Mouse (Mus musculus): ENCODE results near the gene Hoxb5. TPM values are rescaled to one million over a fixed set of nuclear protein-coding genes. Genes with fewer than 3 reads are reported as not detected.

The Hoxb5 gene
- polyA plus RNA-seq, 1 experiment: not detected

- Histone ChIP-seq H3K4me3 (ENCODE audit: insufficient read depth, low read length) (no peak overlapping the region), H3K4me1 (ENCODE audit: control insufficient read depth, insufficient read depth, low read length) (no peaks in the 10 kb centered on the region), H3K27ac (ENCODE audit: insufficient read depth, low read depth, low read length) (no peak overlapping the region)
- no peak for TF ChIP-seq CTCF (IDR thresholded peaks at IDR 0.05; ENCODE audit: low read depth, low read length)
- no peak for TF ChIP-seq POLR2A (IDR thresholded peaks at IDR 0.05; ENCODE audit: borderline replicate concordance, low read depth, low read length)
These were observed 30.8 kb downstream of the Hoxb5 start for GRCm38 (mm10) chr11:96334002-96334364.

GRCm38 (mm10) chr11:96334998-96335397 is 31.9 kb downstream of the Hoxb5 start:
- no peak for TF ChIP-seq POLR2A (IDR thresholded peaks at IDR 0.05; ENCODE audit: borderline replicate concordance, low read depth, low read length)
- TF ChIP-seq CTCF (IDR thresholded peaks at IDR 0.05; ENCODE audit: low read depth, low read length): no peak
- no peak overlapping the region for H3K27ac ChIP-seq (ENCODE audit: insufficient read depth, low read depth, low read length)
- no peaks in the 10 kb centered on the region for H3K4me1 ChIP-seq (ENCODE audit: control insufficient read depth, insufficient read depth, low read length)
- H3K4me3 ChIP-seq (ENCODE audit: insufficient read depth, low read length): no peak overlapping the region

- TF ChIP-seq CTCF (IDR thresholded peaks at IDR 0.05; ENCODE audit: low read depth, low read length) (no peak), POLR2A (IDR thresholded peaks at IDR 0.05; ENCODE audit: borderline replicate concordance, low read depth, low read length) (no peak)
These were observed 33.5 kb downstream of the Hoxb5 start for GRCm38 (mm10) chr11:96336597-96336996.

GRCm38 (mm10) chr11:96337026-96337425 is 33.9 kb downstream of the Hoxb5 start:
- H3K27ac ChIP-seq (ENCODE audit: insufficient read depth, low read depth, low read length): no peak overlapping the region
- no peaks in the 10 kb centered on the region for H3K4me1 ChIP-seq (ENCODE audit: control insufficient read depth, insufficient read depth, low read length)
- H3K4me3 ChIP-seq (ENCODE audit: insufficient read depth, low read length): no peak overlapping the region
- TF ChIP-seq POLR2A (IDR thresholded peaks at IDR 0.05; ENCODE audit: borderline replicate concordance, low read depth, low read length) (no peak), CTCF (IDR thresholded peaks at IDR 0.05; ENCODE audit: low read depth, low read length) (no peak)

More at GRCm38 (mm10) chr11:96336597-96336996, 33.5 kb downstream of the Hoxb5 start:
- Histone ChIP-seq H3K27ac (ENCODE audit: insufficient read depth, low read depth, low read length) (no peak overlapping the region), H3K4me1 (ENCODE audit: control insufficient read depth, insufficient read depth, low read length) (no peaks in the 10 kb centered on the region), H3K4me3 (ENCODE audit: insufficient read depth, low read length) (no peak overlapping the region)

- Histone ChIP-seq H3K27ac (ENCODE audit: insufficient read depth, low read depth, low read length) (no peak overlapping the region), H3K4me1 (ENCODE audit: control insufficient read depth, insufficient read depth, low read length) (no peaks in the 10 kb centered on the region), H3K4me3 (ENCODE audit: insufficient read depth, low read length) (no peak overlapping the region)
- no peak for TF ChIP-seq CTCF (IDR thresholded peaks at IDR 0.05; ENCODE audit: low read depth, low read length)
- no peak for TF ChIP-seq POLR2A (IDR thresholded peaks at IDR 0.05; ENCODE audit: borderline replicate concordance, low read depth, low read length)
These were observed 36.1 kb downstream of the Hoxb5 start for GRCm38 (mm10) chr11:96338957-96339855.

GRCm38 (mm10) chr11:96340698-96341365 is 37.7 kb downstream of the Hoxb5 start:
- H3K4me1 ChIP-seq (ENCODE audit: control insufficient read depth, insufficient read depth, low read length): no peaks in the 10 kb centered on the region
- H3K27ac ChIP-seq (ENCODE audit: insufficient read depth, low read depth, low read length): no peak overlapping the region
- no peak overlapping the region for H3K4me3 ChIP-seq (ENCODE audit: insufficient read depth, low read length)
- TF ChIP-seq POLR2A (IDR thresholded peaks at IDR 0.05; ENCODE audit: borderline replicate concordance, low read depth, low read length) (no peak), CTCF (IDR thresholded peaks at IDR 0.05; ENCODE audit: low read depth, low read length) (no peak)

GRCm38 (mm10) chr11:96341701-96342575 is 38.8 kb downstream of the Hoxb5 start:
- TF ChIP-seq POLR2A (IDR thresholded peaks at IDR 0.05; ENCODE audit: borderline replicate concordance, low read depth, low read length) (no peak), CTCF (IDR thresholded peaks at IDR 0.05; ENCODE audit: low read depth, low read length) (no peak)
- Histone ChIP-seq H3K4me1 (ENCODE audit: control insufficient read depth, insufficient read depth, low read length) (no peaks in the 10 kb centered on the region), H3K4me3 (ENCODE audit: insufficient read depth, low read length) (no peak overlapping the region), H3K27ac (ENCODE audit: insufficient read depth, low read depth, low read length) (no peak overlapping the region)

- H3K4me3 ChIP-seq (ENCODE audit: insufficient read depth, low read length): no peak overlapping the region
- TF ChIP-seq CTCF (IDR thresholded peaks at IDR 0.05; ENCODE audit: low read depth, low read length) (no peak), POLR2A (IDR thresholded peaks at IDR 0.05; ENCODE audit: borderline replicate concordance, low read depth, low read length) (no peak)
- H3K27ac ChIP-seq (ENCODE audit: insufficient read depth, low read depth, low read length): no peak overlapping the region
- no peaks in the 10 kb centered on the region for H3K4me1 ChIP-seq (ENCODE audit: control insufficient read depth, insufficient read depth, low read length)
These were observed 39.4 kb downstream of the Hoxb5 start for GRCm38 (mm10) chr11:96342576-96342930.

GRCm38 (mm10) chr11:96343206-96343745 is 40.1 kb downstream of the Hoxb5 start:
- H3K4me1 ChIP-seq (ENCODE audit: control insufficient read depth, insufficient read depth, low read length): no peaks in the 10 kb centered on the region
- TF ChIP-seq POLR2A (IDR thresholded peaks at IDR 0.05; ENCODE audit: borderline replicate concordance, low read depth, low read length) (no peak), CTCF (IDR thresholded peaks at IDR 0.05; ENCODE audit: low read depth, low read length) (no peak)
- no peak overlapping the region for H3K27ac ChIP-seq (ENCODE audit: insufficient read depth, low read depth, low read length)
- H3K4me3 ChIP-seq (ENCODE audit: insufficient read depth, low read length): no peak overlapping the region
